Mouse (Mus musculus): ENCODE results near the gene Zdhhc25. TPM values are rescaled to one million over a fixed set of nuclear protein-coding genes. Genes with fewer than 3 reads are reported as not detected.

Gene Zdhhc25
- polyA plus RNA-seq, 1 experiment from 2014 or later: not detected

DNA sequence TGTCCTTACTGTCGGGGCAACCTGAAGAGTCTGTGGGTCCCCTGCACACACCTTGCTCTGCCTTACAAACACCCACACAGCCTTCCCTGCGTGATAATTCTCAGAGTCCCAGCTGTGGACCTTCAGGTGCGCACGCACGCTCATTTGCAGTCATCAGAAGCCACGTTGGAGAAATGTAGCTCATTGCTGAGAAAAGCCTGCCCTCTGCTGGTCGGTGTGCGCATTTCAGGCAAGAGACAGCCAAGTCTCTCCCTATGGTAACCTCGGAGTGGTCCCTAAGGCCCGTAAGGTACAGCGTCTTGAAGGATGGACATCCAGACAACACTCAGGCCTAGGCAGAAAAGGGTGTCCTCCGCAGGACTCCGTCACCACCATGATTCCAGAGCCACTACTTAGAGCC, 50.9 kb downstream of the Zdhhc25 start:
- no peak for ATAC-seq (replicated peaks; ENCODE audit: insufficient number of reproducible peaks, insufficient read depth, low FRiP score, low read depth)
- Histone ChIP-seq H3K9ac (no peak overlapping the region), H3K27ac (no peak overlapping the region), H3K36me3 (no peaks in the 10 kb centered on the region), H3K4me3 (no peak overlapping the region), H3K4me2 (no peak overlapping the region), H3K27me3 (peaks cover 13% of the 10 kb centered on the region; the same call in 1 of the 2 replicates), H3K9me3 (replicated peaks) (no peaks in the 10 kb centered on the region), H3K4me1 (replicated peaks) (no peaks in the 10 kb centered on the region)
- WGBS: 20% methylated on average over 13 of the region's 13 CpGs

Other genes starting within 250 kb of the Zdhhc25 start
- 10.5 and 11.3 TPM in 2 replicates for gene Brd1, start 133.9 kb downstream of the Zdhhc25 start, polyA plus RNA-seq (2015; fragmentation: Nextera tagmentation; extraction: Ambion mirVana)
- 9.0 and 12.3 TPM in 2 replicates for gene Zbed4, start 151.4 kb downstream of the Zdhhc25 start, polyA plus RNA-seq (2015; fragmentation: Nextera tagmentation; extraction: Ambion mirVana)
- gene Alg12, start 219.0 kb downstream of the Zdhhc25 start, polyA plus RNA-seq (2015; fragmentation: Nextera tagmentation; extraction: Ambion mirVana): 8.6 and 11.2 TPM in 2 replicates
- 47.5 and 62.1 TPM in 2 replicates for gene Creld2, start 219.3 kb downstream of the Zdhhc25 start, polyA plus RNA-seq (2015; fragmentation: Nextera tagmentation; extraction: Ambion mirVana)